22 mouse cellular contexts compared by ENCODE assay signal in the genomic region with DNA sequence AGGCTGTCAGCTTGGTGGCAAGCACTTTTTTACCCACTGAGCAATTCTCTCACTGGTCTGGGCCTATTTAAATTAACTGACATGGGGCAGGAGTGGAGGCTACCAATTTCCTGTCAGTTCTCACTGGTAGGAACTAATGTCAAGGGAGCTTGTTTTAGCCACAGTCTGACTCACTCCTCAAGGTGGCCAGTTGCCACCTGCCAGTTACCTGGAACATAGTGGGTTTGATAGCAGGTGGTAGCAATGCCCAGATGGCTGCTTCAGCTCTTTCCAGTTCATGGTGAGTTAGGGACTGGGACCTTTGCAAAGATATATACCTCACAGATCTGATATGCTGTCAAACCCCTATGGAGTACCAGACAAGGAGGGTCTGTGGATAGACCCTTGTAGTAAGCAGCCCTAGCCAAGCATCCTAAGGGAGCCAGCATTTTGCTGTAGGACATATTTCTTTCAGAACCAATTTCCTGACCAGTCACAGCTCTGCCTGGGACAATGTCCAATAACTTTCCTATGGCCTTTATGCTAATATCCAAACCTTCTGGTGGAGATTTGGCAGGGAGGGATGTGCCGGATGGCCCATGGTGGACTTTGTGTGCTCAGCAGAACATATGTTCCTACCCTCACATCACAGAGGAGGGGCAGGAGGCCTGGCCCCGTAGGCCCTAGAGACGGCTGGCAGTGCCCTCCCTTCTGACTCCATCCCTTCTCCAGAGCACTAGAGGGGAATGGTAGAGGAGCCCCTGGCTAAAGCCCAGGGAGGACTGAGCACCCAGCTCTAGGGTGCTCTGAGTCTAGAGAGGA. TPM values are rescaled to one million over a fixed set of nuclear protein-coding genes. Genes with fewer than 3 reads are reported as not detected.
DNase-seq lines count a peak whose midpoint lies in the region; ATAC-seq and TF ChIP-seq lines count a peak whose summit lies in the region.
"Had no signal": no experiment of that assay in that cellular context is flagged by ENCODE, and none has a peak within 500 bp of the region (broad histone marks: within the 10 kb centered on the region; RNA-seq: fewer than 3 reads in every experiment).

No protein-coding gene starts in this region.

- ATAC-seq in hindbrain, embryonic 11.5 days (ENCODE audit: low FRiP score): no peak
- no peak for ATAC-seq in midbrain, embryonic 11.5 days (ENCODE audit: low FRiP score)
- no peak for ATAC-seq in midbrain, embryonic 16.5 days
- ATAC-seq in lung, postnatal 0 days: no peak
- ATAC-seq: CD4-positive, CD25-positive, alpha-beta regulatory T cell, adult 4 months; intestine, embryonic 16.5 days; liver, embryonic 12.5 days; Patski had no signal

- peaks cover 13% of the 10 kb centered on the region for H3K36me3 ChIP-seq in hindbrain, embryonic 10.5 days
- H3K36me3 ChIP-seq in hindbrain, embryonic 11.5 days (ENCODE audit: control insufficient read depth, insufficient read depth, low read length): no peaks in the 10 kb centered on the region
- no peaks in the 10 kb centered on the region for H3K36me3 ChIP-seq in midbrain, embryonic 11.5 days (ENCODE audit: control insufficient read depth, insufficient read depth, low read length)
- peaks cover 16% of the 10 kb centered on the region for H3K36me3 ChIP-seq in midbrain, embryonic 16.5 days (ENCODE audit: control insufficient read depth, insufficient read depth, low read length)
- no peaks in the 10 kb centered on the region for H3K36me3 ChIP-seq in lung, postnatal 0 days (ENCODE audit: insufficient read depth, low read length)
- H3K36me3 ChIP-seq: heart, embryonic 15.5 days had no signal

- H3K4me1 ChIP-seq in hindbrain, embryonic 10.5 days (replicated peaks): peaks cover 27% of the 10 kb centered on the region
- no peaks in the 10 kb centered on the region for H3K4me1 ChIP-seq in hindbrain, embryonic 11.5 days (replicated peaks; ENCODE audit: control insufficient read depth, insufficient read depth, low read length)
- H3K4me1 ChIP-seq in midbrain, embryonic 11.5 days (ENCODE audit: control insufficient read depth, insufficient read depth, low read length): no peaks in the 10 kb centered on the region
- H3K4me1 ChIP-seq in midbrain, embryonic 16.5 days (ENCODE audit: control insufficient read depth, insufficient read depth, low read length): no peaks in the 10 kb centered on the region
- H3K4me1 ChIP-seq in lung, postnatal 0 days (ENCODE audit: insufficient read depth, low read depth, low read length): no peaks in the 10 kb centered on the region; the same call in 1 of the 2 replicates
- H3K4me1 ChIP-seq: forebrain, embryonic 12.5 days; liver, embryonic 12.5 days; neural tube, embryonic 12.5 days had no signal

- TF ChIP-seq EP300 in lung, postnatal 0 days (IDR thresholded peaks at IDR 0.05): no peak

- WGBS in hindbrain, embryonic 10.5 days: 88% methylated on average over 3 of the region's 3 CpGs
- WGBS in hindbrain, embryonic 11.5 days: 88% methylated on average over 3 of the region's 3 CpGs
- 87% methylated on average over 3 of the region's 3 CpGs for WGBS in midbrain, embryonic 11.5 days
- 86% methylated on average over 3 of the region's 3 CpGs for WGBS in midbrain, embryonic 16.5 days
- WGBS in lung, postnatal 0 days: 80% methylated on average over 3 of the region's 3 CpGs

- H3K9me3 ChIP-seq in hindbrain, embryonic 10.5 days: peaks cover 4% of the 10 kb centered on the region; the same call in 1 of the 2 replicates
- no peaks in the 10 kb centered on the region for H3K9me3 ChIP-seq in hindbrain, embryonic 11.5 days (ENCODE audit: control insufficient read depth, low read length)
- no peaks in the 10 kb centered on the region for H3K9me3 ChIP-seq in midbrain, embryonic 11.5 days (ENCODE audit: control insufficient read depth, low read length)
- H3K9me3 ChIP-seq in midbrain, embryonic 16.5 days (replicated peaks; ENCODE audit: control insufficient read depth, low read length, poor library complexity, severe bottlenecking): no peaks in the 10 kb centered on the region
- no peaks in the 10 kb centered on the region for H3K9me3 ChIP-seq in lung, postnatal 0 days (ENCODE audit: low read length)
- H3K9me3 ChIP-seq: heart, embryonic 15.5 days; liver, embryonic 12.5 days; neural tube, embryonic 12.5 days had no signal

- 0 out of 2 replicates have a peak overlapping the region, but pooled peaks have one; percentile 1 for H3K27ac ChIP-seq in hindbrain, embryonic 10.5 days
- H3K27ac ChIP-seq in hindbrain, embryonic 11.5 days (ENCODE audit: low read depth, low read length): no peak overlapping the region
- H3K27ac ChIP-seq in midbrain, embryonic 11.5 days (ENCODE audit: low read depth, low read length): no peak overlapping the region
- H3K27ac ChIP-seq in midbrain, embryonic 16.5 days (ENCODE audit: low read length): no peak overlapping the region
- H3K27ac ChIP-seq in lung, postnatal 0 days (ENCODE audit: low read length): no peak overlapping the region
- H3K27ac ChIP-seq: forebrain, embryonic 12.5 days; heart, embryonic 15.5 days; liver, embryonic 12.5 days; neural tube, embryonic 12.5 days had no signal

- no peak overlapping the region for H3K4me3 ChIP-seq in hindbrain, embryonic 10.5 days
- no peak overlapping the region for H3K4me3 ChIP-seq in hindbrain, embryonic 11.5 days (ENCODE audit: low read depth, low read length)
- H3K4me3 ChIP-seq in midbrain, embryonic 11.5 days (ENCODE audit: low read depth, low read length): no peak overlapping the region
- no peak overlapping the region for H3K4me3 ChIP-seq in midbrain, embryonic 16.5 days (ENCODE audit: low read depth, low read length)
- no peak overlapping the region for H3K4me3 ChIP-seq in lung, postnatal 0 days (ENCODE audit: low read depth, low read length)
- H3K4me3 ChIP-seq: forebrain, embryonic 12.5 days; heart, embryonic 15.5 days; liver, embryonic 12.5 days; neural tube, embryonic 12.5 days had no signal

- no peaks in the 10 kb centered on the region for H3K27me3 ChIP-seq in hindbrain, embryonic 10.5 days (ENCODE audit: insufficient read depth, poor library complexity, severe bottlenecking)
- H3K27me3 ChIP-seq in hindbrain, embryonic 11.5 days (ENCODE audit: control insufficient read depth, insufficient read depth, low read length): no peaks in the 10 kb centered on the region
- H3K27me3 ChIP-seq in midbrain, embryonic 11.5 days (ENCODE audit: control insufficient read depth, insufficient read depth, low read length): no peaks in the 10 kb centered on the region
- no peaks in the 10 kb centered on the region for H3K27me3 ChIP-seq in midbrain, embryonic 16.5 days (ENCODE audit: control insufficient read depth, insufficient read depth, low read depth, low read length)
- no peaks in the 10 kb centered on the region for H3K27me3 ChIP-seq in lung, postnatal 0 days (replicated peaks; ENCODE audit: insufficient read depth, low read length)
- H3K27me3 ChIP-seq: forebrain, embryonic 12.5 days; heart, embryonic 15.5 days; neural tube, embryonic 12.5 days; Patski had no signal

- no peak overlapping the region for H3K9ac ChIP-seq in hindbrain, embryonic 11.5 days (ENCODE audit: low read depth, low read length)
- no peak overlapping the region for H3K9ac ChIP-seq in midbrain, embryonic 11.5 days (ENCODE audit: low read length)
- H3K9ac ChIP-seq in midbrain, embryonic 16.5 days (ENCODE audit: low read depth, low read length): no peak overlapping the region
- no peak overlapping the region for H3K9ac ChIP-seq in lung, postnatal 0 days (replicated peaks; ENCODE audit: low read depth)
- H3K9ac ChIP-seq: forebrain, embryonic 12.5 days; heart, embryonic 15.5 days; liver, embryonic 12.5 days; neural tube, embryonic 12.5 days had no signal

- no peak for TF ChIP-seq CTCF in lung, postnatal 0 days (IDR thresholded peaks at IDR 0.05)

- no peak for DNase-seq in hindbrain, embryonic 10.5 days (ENCODE audit: low spot score)
- DNase-seq in hindbrain, embryonic 11.5 days (ENCODE audit: low spot score): no peak
- DNase-seq in midbrain, embryonic 11.5 days (ENCODE audit: low spot score, missing footprints): peak; percentile 53
- DNase-seq in cerebellum, postnatal 10 days: peak; percentile 80 to 85
- DNase-seq in retina, postnatal 1 day: no peak
- DNase-seq in lung, postnatal 0 days (ENCODE audit: low spot score): no peak
- DNase-seq: adrenal gland, postnatal 10 days; gastrocnemius, postnatal 36 days; heart, postnatal 4 days; layer of hippocampus, postnatal 36 days; lung, adult 2 months; lung, postnatal 36 days; right cerebral cortex, adult 18-20 months; thymus, postnatal 14 days had no signal

- H3K4me2 ChIP-seq in hindbrain, embryonic 11.5 days (replicated peaks; ENCODE audit: low read depth, low read length): no peak overlapping the region
- no peak overlapping the region for H3K4me2 ChIP-seq in midbrain, embryonic 11.5 days
- no peak overlapping the region for H3K4me2 ChIP-seq in midbrain, embryonic 16.5 days (ENCODE audit: low read length)
- H3K4me2 ChIP-seq in lung, postnatal 0 days (replicated peaks; ENCODE audit: low read depth, low read length): no peak overlapping the region
- H3K4me2 ChIP-seq: forebrain, embryonic 12.5 days; heart, embryonic 15.5 days; liver, embryonic 12.5 days; neural tube, embryonic 12.5 days had no signal

RNA-seq across cellular contexts. Expression of gene Faap20, which starts 15.1 kb away (rescaled TPM):
- 115 and 118 TPM in 2 replicates for polyA plus RNA-seq in hindbrain, embryonic 10.5 days (2016; fragmentation: Nextera tagmentation; extraction: Ambion mirVana)
- polyA plus RNA-seq in hindbrain, embryonic 11.5 days (2014; fragmentation: Nextera tagmentation; extraction: Ambion mirVana): 99.0 and 99.3 TPM in 2 replicates
- polyA plus RNA-seq in midbrain, embryonic 11.5 days (2014; fragmentation: Nextera tagmentation; extraction: Ambion mirVana): 101 and 110 TPM in 2 replicates
- 69.8 and 70.1 TPM in 2 replicates for polyA plus RNA-seq in midbrain, embryonic 16.5 days (2015; fragmentation: Nextera tagmentation; extraction: Ambion mirVana)
- 61.4 and 66.6 TPM in 2 replicates for polyA plus RNA-seq in lung, postnatal 0 days (2015; fragmentation: Nextera tagmentation; extraction: Ambion mirVana)

RNA-seq across cellular contexts. Expression of gene Ski, which starts 42.3 kb away (rescaled TPM):
- 9.3 and 10.1 TPM in 2 replicates for polyA plus RNA-seq in hindbrain, embryonic 10.5 days (2016; fragmentation: Nextera tagmentation; extraction: Ambion mirVana)
- 13.4 and 21.0 TPM in 2 replicates for polyA plus RNA-seq in hindbrain, embryonic 11.5 days (2014; fragmentation: Nextera tagmentation; extraction: Ambion mirVana)
- 12.7 and 13.6 TPM in 2 replicates for polyA plus RNA-seq in midbrain, embryonic 11.5 days (2014; fragmentation: Nextera tagmentation; extraction: Ambion mirVana)
- polyA plus RNA-seq in midbrain, embryonic 16.5 days (2015; fragmentation: Nextera tagmentation; extraction: Ambion mirVana): 9.6 and 10.1 TPM in 2 replicates
- polyA plus RNA-seq in lung, postnatal 0 days (2015; fragmentation: Nextera tagmentation; extraction: Ambion mirVana): 22.6 and 23.2 TPM in 2 replicates

Comparison
In these comparisons a context has a peak if more than half of its experiments do, and no peak if none do; other contexts are left out.
1. DNase-seq: peak in midbrain, embryonic 11.5 days (single experiment) and cerebellum, postnatal 10 days (2 of 2); none in hindbrain, embryonic 10.5 days (single experiment), hindbrain, embryonic 11.5 days (single experiment), retina, postnatal 1 day (single experiment) and lung, postnatal 0 days (single experiment).